Mouse (Mus musculus) CH12.LX (cell line): Measurements from ENCODE around the gene Gm44965.

ENCODE experiments used
- CHD1 ChIP-seq: IDR thresholded peaks from 2 replicates; pipeline ENCODE4 v1.6.1; 2012; ENCODE audit warnings: low read depth, low read length, improper control_type of control experiment, inconsistent platforms
- CTCF ChIP-seq, 2 experiments: IDR thresholded peaks in 1 of 2; conservative IDR thresholded peaks in 1 of 2; 2 replicates each; pipeline ENCODE4 v1.5.1; 2011 to 2012; ENCODE audit warnings: low read depth in 2 of 2, low read length in 2 of 2, improper control_type of control experiment in 1 of 2, inconsistent platforms in 1 of 2, mild to moderate bottlenecking in 1 of 2, moderate library complexity in 1 of 2
- EP300 ChIP-seq: IDR thresholded peaks from 2 replicates; pipeline ENCODE4 v1.6.1; 2011; ENCODE audit warnings: low read length, improper control_type of control experiment
- HCFC1 ChIP-seq: IDR thresholded peaks from 2 replicates; pipeline ENCODE4 v1.6.1; 2012; ENCODE audit warnings: low read depth, mild to moderate bottlenecking, inconsistent platforms, low read length, improper control_type of control experiment
- IRF4 ChIP-seq: IDR thresholded peaks from 2 replicates; pipeline ENCODE4 v1.6.1; 2014; ENCODE audit warnings: low read depth, mild to moderate bottlenecking, inconsistent platforms, low read length, improper control_type of control experiment
- JUND ChIP-seq: conservative IDR thresholded peaks from 2 replicates; pipeline ENCODE4 v1.6.1; 2011; ENCODE audit warnings: low read depth, low read length, improper control_type of control experiment
- MAX ChIP-seq: IDR thresholded peaks from 2 replicates; pipeline ENCODE4 v1.6.1; 2011; ENCODE audit warnings: low read length, improper control_type of control experiment
- POLR2A ChIP-seq: IDR thresholded peaks from 2 replicates; pipeline ENCODE4 v1.6.1; 2011; ENCODE audit warnings: low read depth, mild to moderate bottlenecking, improper control_type of control experiment, low read length
- RAD21 ChIP-seq: IDR thresholded peaks from 2 replicates; pipeline ENCODE4 v1.6.1; 2011; ENCODE audit warnings: low read depth, mild to moderate bottlenecking, low read length, improper control_type of control experiment, moderate library complexity
- RCOR1 ChIP-seq: conservative IDR thresholded peaks from 2 replicates; pipeline ENCODE4 v1.6.1; 2012; ENCODE audit warnings: low read depth, mild to moderate bottlenecking, inconsistent platforms, low read length, improper control_type of control experiment
- ZC3H11A ChIP-seq: IDR thresholded peaks from 2 replicates; pipeline ENCODE4 v1.6.1; 2012; ENCODE audit warnings: low read depth, mild to moderate bottlenecking, inconsistent platforms, low read length, improper control_type of control experiment

- TF ChIP-seq POLR2A (no peak), RAD21 (peak; percentile 46), CHD1 (no peak), CTCF (conservative IDR thresholded peaks at IDR 0.05 in 1 of 2, IDR thresholded peaks at IDR 0.05 in 1 of 2; ENCODE audit: low read depth in 2 of 2, low read length in 2 of 2) (peak in 1 of 2 experiments; percentile 75; a peak in 2 of 4 replicates), IRF4 (no peak), EP300 (no peak), RCOR1 (no peak), ZC3H11A (no peak), JUND (no peak), HCFC1 (no peak), MAX (no peak)
These were observed 47.5 kb upstream of the Gm44965 start for GRCm38 (mm10) chr6:48546271-48546670.
